Comparison of ENCODE assay signal across 9 mouse cellular contexts in the genomic region with DNA sequence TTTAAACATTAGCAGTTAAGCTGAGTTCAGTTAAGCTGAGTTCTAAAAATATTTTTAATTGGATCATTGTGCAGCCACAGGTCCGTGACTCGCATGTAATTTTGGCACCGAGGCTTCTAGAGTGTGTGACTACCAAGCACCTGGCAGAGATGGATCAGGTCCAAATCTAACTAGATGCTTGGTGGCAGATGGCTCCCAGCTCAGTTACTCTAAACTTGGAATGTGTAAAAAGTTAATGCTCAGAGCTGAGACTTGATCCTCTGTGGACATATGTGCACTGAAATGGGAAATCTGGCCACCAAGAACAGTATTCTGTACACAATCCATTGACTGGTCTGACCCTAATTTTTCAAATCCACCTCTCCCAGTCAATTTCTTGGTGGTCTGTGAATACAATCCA.
A peak's percentile ranks its signal among the peaks of the same experiment; 100 is the strongest.
DNase-seq lines count a peak whose midpoint lies in the region; ATAC-seq lines count a peak whose summit lies in the region.
"Had no signal": no experiment of that assay in that cellular context is flagged by ENCODE, and none has a peak within 500 bp of the region (broad histone marks: within the 10 kb centered on the region; RNA-seq: fewer than 3 reads in every experiment).

No protein-coding gene starts in this region.

- no peak for DNase-seq in forebrain, embryonic 11.5 days (ENCODE audit: low spot score)
- peak; percentile 43 for DNase-seq in retina, postnatal 1 day
- no peak for DNase-seq in retina, embryonic 14.5 days (ENCODE audit: low spot score)
- DNase-seq in layer of hippocampus, postnatal 25 days (ENCODE audit: extremely low spot score in 1 of 2, low spot score in 1 of 2): peak; percentile 24 to 30
- no peak for DNase-seq in T-cell, adult 2 months (ENCODE audit: low spot score)
- no peak for DNase-seq in thymus, postnatal 4 days
- no peak for DNase-seq in thymus, postnatal 14 days

- peak; percentile 61; the same call in 1 of the 2 replicates for ATAC-seq in forebrain, embryonic 12.5 days (ENCODE audit: low FRiP score)
- ATAC-seq in forebrain, embryonic 11.5 days (replicated peaks; ENCODE audit: low FRiP score): no peak

- no peaks in the 10 kb centered on the region for H3K4me1 ChIP-seq in forebrain, embryonic 12.5 days
- H3K4me1 ChIP-seq in forebrain, embryonic 11.5 days (replicated peaks; ENCODE audit: control insufficient read depth, insufficient read depth, low read length): no peaks in the 10 kb centered on the region

- H3K9me3 ChIP-seq in forebrain, embryonic 12.5 days: no peaks in the 10 kb centered on the region
- no peaks in the 10 kb centered on the region for H3K9me3 ChIP-seq in forebrain, embryonic 11.5 days (ENCODE audit: control insufficient read depth, low read length)

- WGBS in forebrain, embryonic 12.5 days: 74% methylated on average over 3 of the region's 3 CpGs
- WGBS in forebrain, embryonic 11.5 days: 81% methylated on average over 3 of the region's 3 CpGs

- H3K36me3 ChIP-seq in forebrain, embryonic 12.5 days (replicated peaks): no peaks in the 10 kb centered on the region
- H3K36me3 ChIP-seq in forebrain, embryonic 11.5 days (ENCODE audit: control insufficient read depth, insufficient read depth, low read length): no peaks in the 10 kb centered on the region

- H3K9ac ChIP-seq in forebrain, embryonic 12.5 days: no peak overlapping the region
- no peak overlapping the region for H3K9ac ChIP-seq in forebrain, embryonic 11.5 days (ENCODE audit: low read length)

- H3K27ac ChIP-seq in forebrain, embryonic 12.5 days: no peak overlapping the region
- H3K27ac ChIP-seq in forebrain, embryonic 11.5 days (ENCODE audit: low read depth, low read length): no peak overlapping the region
- H3K27ac ChIP-seq: macrophage had no signal

- H3K4me3 ChIP-seq in forebrain, embryonic 12.5 days (replicated peaks): no peak overlapping the region
- no peak overlapping the region for H3K4me3 ChIP-seq in forebrain, embryonic 11.5 days (ENCODE audit: low read depth, low read length)

- H3K27me3 ChIP-seq in forebrain, embryonic 12.5 days: no peaks in the 10 kb centered on the region
- H3K27me3 ChIP-seq in forebrain, embryonic 11.5 days (ENCODE audit: control insufficient read depth, insufficient read depth, low read length): no peaks in the 10 kb centered on the region

- no peak overlapping the region for H3K4me2 ChIP-seq in forebrain, embryonic 12.5 days
- H3K4me2 ChIP-seq in forebrain, embryonic 11.5 days (ENCODE audit: low read depth, low read length, severe bottlenecking): no peak overlapping the region

Comparison
In these comparisons a context has a peak if more than half of its experiments do, and no peak if none do; other contexts are left out.
1. DNase-seq: peak in retina, postnatal 1 day (single experiment) and layer of hippocampus, postnatal 25 days (2 of 2); none in forebrain, embryonic 11.5 days (single experiment), retina, embryonic 14.5 days (single experiment), T-cell, adult 2 months (single experiment), thymus, postnatal 4 days (single experiment) and thymus, postnatal 14 days (single experiment).